Mouse (Mus musculus) liver, embryonic 14.5 days (tissue): ENCODE results near the gene Pi4kb.

Experiments used
- CTCF ChIP-seq: IDR thresholded peaks from 2 replicates; pipeline ENCODE4 v1.5.1; 2016; ENCODE audit warnings: antibody characterized with exemption, low read depth, control low read depth
- EP300 ChIP-seq: IDR thresholded peaks from 2 replicates; pipeline ENCODE4 v1.6.1; 2016; ENCODE audit warnings: antibody characterized with exemption, low read depth

DNA sequence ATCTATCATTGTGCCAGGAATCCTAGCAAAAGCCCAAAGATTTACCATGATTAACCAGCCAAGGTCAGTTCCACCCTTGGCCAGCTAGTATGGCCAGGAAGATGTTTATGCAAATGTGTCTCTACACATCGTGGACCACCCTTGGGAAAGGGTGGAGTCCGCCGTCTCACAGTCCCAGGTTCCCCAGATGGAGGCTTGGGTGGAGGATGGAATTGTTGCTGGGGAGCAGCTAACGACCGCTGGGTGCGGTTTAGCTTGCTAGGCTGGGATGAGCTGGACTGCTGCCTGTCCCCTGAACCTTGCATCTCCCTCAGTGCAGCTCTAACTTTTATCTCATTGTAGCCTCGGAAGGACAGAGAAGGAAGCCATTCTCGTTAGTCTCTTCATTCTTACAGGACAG lies 14.7 kb upstream of the Pi4kb start:
- TF ChIP-seq CTCF (no peak), EP300 (no peak)
